Mouse (Mus musculus) neural tube, embryonic 10.5 days (tissue): ENCODE results near the gene Dennd1b.

Source experiments
- DNase-seq: peaks from one replicate; pipeline ENCODE4 v3.0.0-alpha.2; 2017; ENCODE audit warnings: low spot score; ENCODE audit errors: extremely low spot score

The Dennd1b gene

DNA sequence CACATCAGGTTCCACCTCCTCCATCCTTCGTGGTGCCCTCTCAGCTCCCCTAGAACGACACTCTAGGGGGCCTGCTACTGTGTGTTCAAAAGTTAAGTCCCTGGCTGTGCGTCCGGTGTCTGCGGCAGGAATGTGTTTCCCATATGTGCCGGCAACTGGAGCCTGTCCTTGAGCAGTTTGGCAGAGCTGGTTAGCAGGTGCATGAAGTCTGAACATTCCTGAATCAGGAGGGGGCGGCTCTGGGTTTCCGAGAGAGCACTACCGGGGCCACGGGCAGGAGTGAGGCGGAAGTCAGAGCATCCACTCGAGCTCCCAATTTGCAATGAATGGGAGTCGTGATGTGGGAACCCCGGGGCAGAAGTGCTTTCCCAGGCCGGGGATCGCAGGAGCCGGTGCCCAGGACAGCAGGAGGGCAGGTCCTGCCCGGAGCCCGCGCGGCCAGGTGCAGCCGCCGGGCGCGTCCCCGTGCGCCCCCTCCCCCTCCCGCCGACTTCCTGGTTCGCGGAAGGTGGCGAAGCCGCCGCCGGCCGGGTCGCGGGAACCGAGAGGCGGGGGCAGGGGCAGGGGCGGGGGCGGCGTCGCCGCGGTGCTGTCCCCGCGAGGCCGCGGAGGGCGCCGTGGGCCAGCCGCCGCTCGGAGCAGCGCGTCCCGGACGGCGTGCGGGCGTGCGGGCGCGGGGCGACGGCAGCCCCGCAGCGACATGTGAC lies at the start of gene Dennd1b:
TSS of gene Dennd1b (plus strand) at position 275 of the 707 bp plus-strand sequence.
- DNase-seq: peak; percentile 77

- DNase-seq: no peak
These were observed 47.6 kb upstream of the Dennd1b start for GRCm38 (mm10) chr1:138915596-138915995.

- DNase-seq: no peak
These were observed 43.6 kb upstream of the Dennd1b start for GRCm38 (mm10) chr1:138919601-138920000.

- DNase-seq: no peak
These were observed 43.2 kb upstream of the Dennd1b start for GRCm38 (mm10) chr1:138920082-138920481.

GRCm38 (mm10) chr1:138920799-138921198 lies 42.4 kb upstream of the Dennd1b start:
- no peak for DNase-seq

- DNase-seq: no peak
These were observed 40.3 kb upstream of the Dennd1b start for GRCm38 (mm10) chr1:138922886-138923285.

DNA sequence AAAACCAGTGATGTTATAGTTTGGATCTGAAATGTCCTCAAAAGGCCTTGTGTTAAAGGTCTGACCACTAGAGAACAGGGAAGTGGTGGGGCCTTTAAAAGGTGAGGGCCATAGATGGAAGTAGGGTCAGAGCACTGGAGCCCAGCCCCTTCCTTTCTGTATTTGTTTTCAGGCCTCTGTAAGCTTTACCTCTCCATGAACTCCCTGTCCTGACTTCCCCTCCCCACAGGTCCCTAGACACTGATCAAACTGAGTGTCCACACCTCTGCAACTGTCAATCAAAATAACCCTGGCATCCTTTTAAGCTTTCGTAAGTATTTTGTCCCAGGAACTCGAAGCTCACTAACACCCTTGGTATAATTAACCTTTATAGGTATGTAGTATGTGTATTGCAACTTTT lies 39.0 kb upstream of the Dennd1b start:
- no peak for DNase-seq

- DNase-seq: no peak
These were observed 34.4 kb upstream of the Dennd1b start for GRCm38 (mm10) chr1:138928671-138929483.

- no peak for DNase-seq
These were observed 33.2 kb upstream of the Dennd1b start for GRCm38 (mm10) chr1:138929985-138930384.

DNA sequence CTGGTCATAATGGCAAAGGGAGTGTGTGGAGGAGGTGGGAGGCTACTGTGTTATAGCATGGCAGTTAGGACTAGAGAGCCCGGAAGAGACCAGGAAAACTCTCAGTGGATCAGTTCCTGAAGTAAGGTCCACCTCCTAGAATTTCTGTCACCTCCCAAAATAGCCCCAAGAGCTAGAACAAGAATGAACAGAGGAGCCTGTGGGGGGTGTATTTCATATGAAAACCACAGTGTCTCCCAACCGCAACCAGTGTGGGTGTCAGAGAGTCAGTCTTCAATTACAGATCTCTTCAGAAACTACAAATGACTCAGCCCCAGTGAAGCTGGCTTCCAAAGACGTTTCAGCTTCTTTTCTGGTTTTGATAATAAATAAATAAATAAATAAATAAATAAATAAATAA lies 32.4 kb upstream of the Dennd1b start:
- DNase-seq: no peak

DNA sequence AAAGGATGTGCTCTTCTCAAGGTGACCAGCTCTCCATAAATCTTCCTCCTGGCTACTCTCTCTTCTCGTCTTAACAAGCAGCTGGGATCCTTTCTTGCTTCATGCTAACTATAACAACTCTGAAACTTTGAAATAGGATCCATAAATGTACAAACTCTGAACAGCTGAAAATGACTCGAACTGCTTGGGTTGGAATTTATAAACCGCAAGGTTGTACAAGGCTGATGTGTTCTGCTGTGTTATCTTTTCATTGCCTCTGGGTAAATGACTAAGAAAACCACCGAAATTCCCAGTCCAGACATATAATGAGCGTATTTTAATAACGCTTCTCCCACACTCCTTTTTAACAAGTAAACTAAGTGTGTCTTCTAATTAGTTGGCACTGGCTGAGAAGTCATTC lies 27.1 kb upstream of the Dennd1b start:
- DNase-seq: no peak

DNA sequence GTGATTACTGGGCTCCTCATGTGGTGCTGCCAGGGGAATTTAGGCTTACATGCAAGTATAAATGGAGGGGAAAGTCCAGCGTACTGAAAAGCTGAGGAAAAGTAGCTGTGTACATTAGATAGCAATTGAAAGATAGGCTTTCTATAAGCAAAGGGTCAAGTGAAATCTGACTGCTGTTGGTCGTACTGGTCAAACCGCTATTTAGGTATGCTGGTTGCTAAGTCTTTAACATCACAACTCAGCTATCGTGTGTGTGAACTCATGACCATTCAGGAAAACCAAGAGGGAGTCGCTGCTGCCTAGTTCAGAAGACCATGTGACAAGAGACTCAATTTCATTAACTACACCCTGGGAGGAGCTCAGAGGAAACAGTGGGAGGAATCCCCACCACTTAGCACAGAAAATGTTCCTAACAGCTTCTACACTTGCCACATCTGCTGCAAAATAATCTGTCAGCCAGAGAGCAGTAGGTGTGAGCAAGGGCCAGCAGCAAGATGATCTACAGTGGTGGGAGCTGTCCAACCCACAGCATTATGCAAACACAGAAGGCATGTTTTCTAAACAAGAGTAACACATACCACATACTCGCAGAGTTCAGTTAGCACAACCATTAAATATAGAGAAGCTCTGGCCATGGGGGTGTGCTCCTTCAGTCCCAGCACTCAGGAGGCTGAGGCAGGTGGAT lies 25.4 kb upstream of the Dennd1b start:
- no peak for DNase-seq

- DNase-seq: no peak
These were observed 23.6 kb upstream of the Dennd1b start for GRCm38 (mm10) chr1:138939579-138940139.

DNA sequence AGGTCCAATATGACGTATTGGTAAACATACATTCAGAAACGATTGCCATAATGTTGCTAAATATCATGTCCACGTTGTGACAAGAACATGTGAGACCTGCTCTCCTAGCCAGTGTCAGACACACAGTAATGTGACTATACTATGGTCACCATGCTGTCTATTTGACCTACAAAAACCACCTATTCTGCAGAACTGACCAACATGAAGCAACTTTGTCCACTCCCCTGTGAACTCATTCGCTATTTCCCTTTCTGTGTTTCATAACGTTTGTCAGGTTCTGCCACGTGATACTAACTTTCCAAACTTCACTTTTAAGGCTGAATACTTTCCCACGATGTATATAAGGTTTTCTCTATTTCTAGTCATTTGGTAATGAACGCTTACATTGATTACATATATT lies 22.8 kb upstream of the Dennd1b start:
- DNase-seq: no peak

DNA sequence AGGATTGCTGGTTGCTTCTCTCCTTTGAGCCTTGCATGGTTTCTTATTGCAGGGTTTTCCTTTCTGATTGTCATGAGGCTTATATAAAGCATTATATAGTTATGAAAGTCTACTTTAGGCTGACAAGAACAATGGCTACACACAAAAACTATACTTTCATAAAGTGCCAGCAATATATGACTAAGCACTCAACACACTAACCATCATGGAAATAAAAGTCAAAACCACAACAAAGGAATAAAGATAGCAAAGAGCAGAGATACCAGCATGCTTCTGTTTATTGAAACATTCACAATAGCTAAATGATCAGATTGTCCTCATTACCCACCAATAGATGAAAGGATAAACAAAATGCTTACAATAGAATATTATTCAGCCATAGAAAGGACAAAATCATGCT lies 11.1 kb upstream of the Dennd1b start:
- no peak for DNase-seq

- no peak for DNase-seq
These were observed 8.3 kb upstream of the Dennd1b start for GRCm38 (mm10) chr1:138954978-138955377.

- no peak for DNase-seq
These were observed 7.8 kb upstream of the Dennd1b start for GRCm38 (mm10) chr1:138955455-138955854.

DNA sequence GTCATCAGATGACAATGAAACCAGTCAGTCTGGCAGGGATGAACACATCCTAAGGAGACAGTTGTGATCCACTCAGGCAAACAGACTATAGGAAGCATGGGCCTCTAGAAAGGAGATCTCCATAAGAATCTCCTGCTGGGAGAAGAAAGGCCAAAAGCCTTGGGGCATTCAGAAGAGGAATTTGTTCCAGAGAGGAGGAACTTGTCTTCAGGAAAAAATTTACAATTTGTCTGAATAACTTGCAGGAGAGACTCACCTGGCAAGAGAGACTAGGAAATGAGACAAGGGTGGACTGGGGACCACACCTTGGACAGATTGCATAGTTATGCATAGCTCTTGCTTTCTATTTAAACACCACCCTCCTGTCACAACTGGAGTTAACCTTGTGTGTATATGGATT lies 6.7 kb upstream of the Dennd1b start:
- no peak for DNase-seq

- DNase-seq: no peak
These were observed 6.1 kb upstream of the Dennd1b start for GRCm38 (mm10) chr1:138957111-138957510.

- DNase-seq: no peak
These were observed 4.4 kb upstream of the Dennd1b start for GRCm38 (mm10) chr1:138958863-138959262.

DNA sequence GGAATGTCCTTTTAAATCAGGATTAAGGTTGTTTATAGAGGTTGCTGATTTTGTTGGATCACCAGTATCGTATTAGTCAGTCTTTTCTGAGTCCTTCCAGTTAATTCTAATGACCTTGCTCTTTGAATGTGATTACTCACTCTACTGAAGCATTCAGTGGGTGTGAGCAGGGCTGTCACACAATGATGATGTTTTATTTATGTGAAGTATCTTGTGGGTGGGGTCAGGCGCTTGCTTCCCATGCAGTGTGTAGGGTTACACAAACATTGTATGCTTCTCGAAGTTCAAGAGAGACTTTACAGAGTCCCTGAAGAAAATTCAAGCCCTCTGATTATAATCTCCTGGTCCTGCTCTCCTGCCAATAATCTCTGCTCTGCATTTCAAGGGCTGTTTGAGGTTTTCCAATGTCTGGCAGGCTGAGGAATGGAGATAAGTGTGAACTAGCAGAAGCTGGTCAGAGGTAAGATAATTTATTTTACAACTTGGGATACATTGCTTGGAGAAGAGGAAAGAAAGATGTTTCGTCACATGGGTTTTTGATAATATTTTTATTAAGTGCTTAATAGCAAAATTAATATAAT lies 3.2 kb upstream of the Dennd1b start:
- no peak for DNase-seq
